Mouse (Mus musculus): Measurements from ENCODE around the gene Hras.

Hras gene

DNA sequence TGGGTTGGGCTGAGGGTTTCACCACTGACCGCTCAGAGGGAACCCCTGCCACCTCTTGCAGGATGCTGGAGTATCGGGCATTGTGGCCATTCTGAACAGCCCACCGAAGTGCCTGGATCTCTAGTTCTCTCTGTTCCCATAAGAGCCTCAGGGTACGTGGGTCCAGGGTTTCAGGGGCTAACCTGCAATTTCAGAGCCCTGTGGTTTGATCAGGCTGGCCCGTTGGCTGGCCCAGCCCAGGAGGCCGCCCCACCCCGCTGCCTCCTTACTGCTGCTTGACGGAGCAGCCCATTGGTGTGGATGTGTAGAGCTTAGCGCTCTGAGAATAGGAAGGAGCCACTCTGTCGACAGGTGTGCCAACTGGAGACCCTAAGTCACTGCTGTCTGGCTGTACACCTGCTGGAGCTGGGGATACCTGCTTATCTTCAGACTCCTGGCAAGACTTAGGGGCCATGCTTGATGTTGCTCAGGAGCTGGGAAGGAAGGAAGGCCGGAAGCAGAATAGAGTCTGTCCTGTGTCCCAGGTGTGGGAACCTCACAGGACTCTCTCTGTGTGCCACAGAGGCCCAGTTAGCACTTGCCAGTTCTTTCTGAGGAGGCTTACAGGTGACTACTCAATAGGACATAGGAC, 19.9 kb upstream of the Hras start, which contains the start of gene Lmntd2:
Gene Lmntd2, minus strand, starts transcription at position 476 of the 631 bp plus-strand sequence.
- no peak for DNase-seq (ENCODE audit: low read depth, low spot score)

DNA sequence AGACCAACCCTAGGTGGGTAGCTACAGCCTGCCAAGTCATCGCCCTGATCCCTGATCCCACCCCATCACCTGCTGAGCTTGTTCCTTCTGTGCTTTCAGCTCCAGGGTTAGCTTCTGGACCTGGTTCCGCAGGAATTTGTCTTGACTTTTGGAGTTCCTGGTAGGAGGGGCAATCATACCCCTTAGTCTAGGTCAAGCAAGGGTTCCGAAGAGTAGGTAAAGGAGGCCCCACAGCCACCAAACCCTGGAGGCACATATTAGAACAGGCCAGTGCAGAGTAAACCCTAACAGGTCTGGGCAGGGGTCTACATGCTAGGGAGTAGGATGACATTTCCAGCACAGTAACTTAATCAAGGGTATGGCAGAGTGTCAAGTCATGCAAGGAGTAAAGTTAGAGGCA, 19.3 kb upstream of the Hras start:
- DNase-seq (ENCODE audit: low read depth, low spot score), result no peak

DNA sequence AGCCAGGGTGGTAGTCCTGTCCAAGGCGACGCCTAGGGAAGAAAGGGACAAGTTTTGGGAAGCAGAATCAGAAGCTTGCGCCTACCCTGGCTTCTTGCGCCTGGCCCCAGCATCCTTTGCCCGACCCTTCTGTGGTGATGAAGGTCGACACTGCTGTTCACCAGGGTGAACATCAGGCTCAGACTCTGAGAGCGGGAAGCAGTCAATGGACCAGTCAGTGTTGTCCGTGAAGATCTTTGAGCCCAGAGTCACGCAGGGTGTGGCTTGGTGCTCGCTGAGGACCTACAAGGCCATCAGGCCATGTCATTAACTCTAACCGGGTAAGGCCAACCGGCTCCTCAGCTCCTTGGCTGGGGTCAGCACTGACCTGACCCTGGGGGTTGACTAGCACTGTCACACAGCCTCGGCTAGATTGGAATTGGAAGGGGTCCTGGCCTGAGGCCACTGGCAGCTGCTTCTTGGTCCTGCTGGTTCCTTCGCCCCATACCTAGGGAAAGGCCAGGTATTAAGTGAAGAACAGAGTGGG, 16.9 kb upstream of the Hras start:
- no peak for DNase-seq (ENCODE audit: low read depth, low spot score)

DNA sequence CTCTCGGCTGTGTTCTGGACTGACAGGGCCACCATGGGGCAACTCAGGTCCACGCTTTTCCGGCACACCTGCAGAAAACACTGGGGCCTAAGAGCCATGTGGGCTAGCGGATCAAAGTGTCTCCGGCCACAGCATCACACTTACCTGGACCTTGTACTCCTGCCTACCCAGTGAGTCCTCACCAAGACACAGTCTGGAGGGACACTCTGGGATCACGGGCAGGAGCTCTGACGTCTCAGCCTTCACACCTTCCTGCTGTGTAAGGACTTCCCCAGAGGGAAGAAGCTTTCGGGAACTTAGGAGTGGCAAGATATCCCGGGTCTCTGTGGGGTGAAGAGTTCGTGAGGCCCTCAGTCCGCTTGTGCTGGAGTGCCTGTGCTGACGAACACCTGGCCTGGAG, 16.3 kb upstream of the Hras start:
- DNase-seq (ENCODE audit: low read depth, low spot score), result no peak

DNA sequence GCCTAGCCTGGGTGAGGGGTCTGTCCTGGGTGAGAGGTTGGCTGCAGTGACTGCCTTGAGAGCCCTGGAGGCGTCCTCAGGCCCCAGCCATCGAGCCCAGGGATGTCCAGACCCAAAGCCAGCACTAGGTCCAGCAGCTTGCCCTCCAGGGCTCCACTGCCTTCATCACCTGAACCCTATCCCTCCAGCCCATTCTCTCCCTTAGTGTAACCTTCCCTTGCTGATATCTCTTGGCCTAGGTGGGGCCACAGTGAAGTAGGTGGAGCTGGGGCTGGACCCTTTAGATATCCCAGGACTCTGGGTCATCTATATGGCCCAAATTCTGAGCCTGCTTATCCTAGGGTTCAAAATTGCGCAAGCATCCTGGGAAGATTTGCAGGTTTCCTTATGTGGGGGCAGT, 15.7 kb upstream of the Hras start:
- DNase-seq (ENCODE audit: low read depth, low spot score), result no peak

DNA sequence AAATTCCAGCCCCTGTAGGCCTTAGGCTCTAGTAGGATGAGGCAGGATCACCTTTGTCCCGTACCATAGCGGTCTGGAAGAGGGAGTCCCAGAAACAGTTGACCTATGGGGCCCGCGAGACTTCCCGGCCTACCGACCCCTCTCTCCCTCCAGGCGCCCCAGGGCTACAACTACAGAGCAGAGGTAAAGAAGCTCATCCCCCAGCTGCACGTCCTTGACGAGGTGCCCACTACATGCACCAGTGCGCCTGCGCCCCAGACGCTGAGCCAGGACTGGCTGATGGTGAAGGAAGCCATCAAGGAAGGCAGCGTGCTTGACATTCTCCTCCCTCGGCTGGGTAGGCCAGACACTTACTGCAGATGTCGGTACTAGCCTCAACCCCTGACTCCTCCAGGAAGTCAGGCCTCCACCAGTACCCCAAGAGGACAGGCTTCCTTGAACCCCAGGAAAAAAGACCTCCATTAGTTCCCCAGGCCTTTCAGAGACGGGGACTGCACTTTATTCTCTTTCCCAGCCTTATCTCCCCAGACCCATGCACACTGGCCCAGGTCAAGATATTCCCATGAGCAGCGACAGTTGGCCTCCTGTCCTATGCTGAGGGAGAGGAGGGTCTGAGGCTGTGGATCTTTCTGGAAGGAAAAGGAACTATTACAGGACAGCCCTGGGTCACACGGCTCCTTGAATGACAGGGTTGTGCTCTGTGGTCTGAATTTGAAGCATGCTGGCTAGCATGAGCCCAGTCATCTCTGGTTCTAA, 12.6 kb upstream of the Hras start:
- no peak for DNase-seq (ENCODE audit: low read depth, low spot score)

DNA sequence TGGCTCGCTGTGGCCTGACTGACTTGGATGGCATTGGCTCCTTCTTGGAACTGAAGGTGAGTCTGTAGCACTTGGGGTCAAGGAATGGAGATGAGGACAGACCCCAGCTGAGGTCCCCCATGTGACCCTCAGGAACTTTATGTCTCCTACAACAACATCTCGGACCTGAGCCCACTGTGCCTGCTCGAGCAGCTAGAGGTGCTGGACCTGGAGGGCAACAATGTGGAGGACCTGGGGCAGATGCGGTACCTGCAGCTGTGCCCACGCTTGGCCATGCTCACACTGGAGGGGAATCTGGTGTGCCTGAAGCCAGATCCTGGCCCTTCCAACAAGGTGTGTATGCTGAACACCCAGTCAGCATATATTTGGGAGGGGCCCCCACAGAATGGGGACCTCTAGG, 11.7 kb upstream of the Hras start:
- no peak for DNase-seq (ENCODE audit: low read depth, low spot score)

DNA sequence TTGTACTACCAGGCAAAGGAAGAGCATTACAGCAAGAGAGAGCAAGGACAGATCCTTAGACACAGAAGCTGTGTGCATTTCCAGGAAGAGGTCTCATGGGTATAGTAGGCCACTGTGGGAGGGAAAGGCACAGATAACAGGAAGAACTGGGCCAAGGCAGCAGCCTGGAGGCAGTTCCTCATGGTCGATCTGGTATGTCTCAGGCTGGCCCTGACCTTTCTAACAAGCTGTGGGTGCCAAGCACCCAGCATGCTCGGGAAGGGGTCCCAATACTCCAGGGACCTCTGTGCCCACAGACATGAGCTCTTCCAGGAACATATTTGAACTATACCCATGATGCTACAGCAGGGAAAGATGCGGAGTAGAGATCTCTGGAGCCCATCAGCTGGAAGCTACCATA, 10.7 kb upstream of the Hras start:
- no peak for DNase-seq (ENCODE audit: low read depth, low spot score)

DNA sequence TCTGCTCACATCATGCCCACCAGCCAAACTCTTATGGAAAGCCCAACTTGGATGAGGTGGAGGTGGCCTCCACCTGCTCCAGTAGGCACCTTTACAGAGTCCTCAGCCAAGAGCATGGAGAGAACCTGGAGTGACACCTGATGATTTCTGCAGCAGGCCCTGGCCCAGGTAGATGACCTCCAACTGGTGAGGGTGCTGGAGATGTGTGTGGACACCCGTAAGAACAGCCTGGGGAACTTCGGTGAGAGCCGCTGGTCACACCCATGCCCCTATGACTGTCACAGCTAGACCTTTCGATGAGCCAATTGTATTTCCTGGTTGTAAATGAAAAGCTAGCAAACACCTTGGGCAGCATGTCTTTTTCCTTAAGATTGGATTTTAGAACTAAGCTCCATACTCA, 4.3 kb upstream of the Hras start:
- DNase-seq (ENCODE audit: low read depth, low spot score), result no peak

DNA sequence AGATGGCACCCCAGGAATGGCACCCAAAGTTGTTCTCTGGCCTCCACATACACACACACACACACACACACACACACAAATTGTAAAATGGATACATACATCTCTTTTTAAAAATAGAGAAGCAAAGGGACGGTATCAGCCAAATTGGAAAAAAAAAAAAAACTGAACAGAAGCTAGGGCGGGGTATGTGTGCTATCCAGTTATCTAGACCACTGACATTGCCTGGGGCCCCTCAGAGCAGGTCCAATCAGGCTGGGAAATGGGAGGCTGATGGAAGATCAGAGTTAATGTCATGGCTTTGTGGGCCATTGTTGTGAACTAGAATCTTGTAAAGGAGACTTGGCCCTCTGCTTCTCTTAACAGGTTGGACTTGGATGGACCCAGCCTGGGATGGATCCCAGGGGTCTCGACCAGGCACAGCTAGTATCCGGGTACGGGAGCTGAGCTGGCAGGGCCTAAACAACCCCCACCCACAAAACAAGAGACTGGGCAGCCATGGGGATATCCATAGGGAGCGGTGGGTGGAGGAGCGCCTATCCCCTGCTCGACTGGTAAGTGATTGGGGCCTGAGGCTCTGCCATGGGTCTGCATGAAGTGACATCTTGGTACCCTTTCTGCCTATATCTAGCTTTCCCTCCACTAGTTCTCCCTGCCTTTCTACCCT, 2.9 kb upstream of the Hras start:
- DNase-seq (ENCODE audit: low read depth, low spot score), result no peak

DNA sequence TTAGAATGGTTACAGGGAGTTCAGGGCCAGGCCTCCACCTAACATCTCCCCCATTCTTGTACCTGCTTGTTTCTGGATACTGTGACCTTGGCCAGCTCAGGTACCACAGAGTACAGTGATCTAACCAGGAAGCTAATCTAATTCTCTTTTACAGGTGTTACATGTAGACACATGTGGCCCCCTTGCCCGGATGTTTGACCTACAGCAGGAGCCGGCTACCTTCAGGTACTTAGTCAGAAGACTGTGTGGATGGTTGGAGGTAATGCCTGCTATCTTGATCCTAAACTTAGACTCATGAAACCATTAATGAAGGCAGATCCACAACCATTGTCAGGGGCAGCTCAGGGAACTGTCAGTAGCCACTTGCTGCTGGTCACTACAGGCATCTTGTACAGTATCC, 1.9 kb upstream of the Hras start:
- DNase-seq (ENCODE audit: low read depth, low spot score), result no peak

DNA sequence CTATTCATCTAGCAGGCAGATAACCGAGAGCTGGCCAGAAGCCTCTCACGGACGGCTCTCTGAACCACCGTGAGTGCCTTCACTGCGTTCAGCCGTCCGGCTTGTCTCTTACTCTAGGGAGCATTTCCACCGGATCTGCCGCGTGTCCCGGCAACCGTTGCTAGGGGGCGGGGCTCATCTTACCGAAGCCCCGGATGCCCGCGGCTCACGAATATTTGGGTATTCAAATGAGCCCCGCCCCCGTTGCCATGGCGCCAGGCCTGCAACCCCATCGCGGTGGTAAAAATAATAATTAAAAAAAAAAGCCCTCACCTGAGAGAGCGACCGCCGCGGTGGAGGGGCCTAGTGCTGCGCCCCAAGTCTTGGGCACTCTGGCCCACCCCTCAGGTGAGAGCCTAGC, 1.0 kb upstream of the Hras start:
- peak; percentile 94 for DNase-seq (ENCODE audit: low read depth, low spot score)

DNA sequence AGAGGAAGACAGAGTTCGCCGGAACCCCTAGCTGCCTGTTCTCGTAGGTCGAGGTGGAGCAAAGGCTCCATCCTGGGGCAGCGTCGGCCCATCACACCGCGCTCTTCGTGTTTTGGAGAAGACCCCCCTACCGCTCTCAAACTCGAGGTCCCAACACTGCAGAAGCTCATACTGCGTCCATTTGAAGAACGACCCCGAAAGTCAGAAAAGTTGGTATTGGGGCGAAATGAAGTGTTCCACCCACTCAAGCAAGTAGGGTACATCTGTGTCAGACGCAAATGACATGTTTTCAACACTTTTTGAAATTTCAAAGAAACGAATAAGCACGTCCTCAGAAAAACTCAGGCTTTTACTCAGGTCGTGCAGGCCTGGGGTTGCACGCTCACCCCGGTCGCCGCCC, 604 bp upstream of the Hras start:
- no peak for DNase-seq (ENCODE audit: low read depth, low spot score)

DNA sequence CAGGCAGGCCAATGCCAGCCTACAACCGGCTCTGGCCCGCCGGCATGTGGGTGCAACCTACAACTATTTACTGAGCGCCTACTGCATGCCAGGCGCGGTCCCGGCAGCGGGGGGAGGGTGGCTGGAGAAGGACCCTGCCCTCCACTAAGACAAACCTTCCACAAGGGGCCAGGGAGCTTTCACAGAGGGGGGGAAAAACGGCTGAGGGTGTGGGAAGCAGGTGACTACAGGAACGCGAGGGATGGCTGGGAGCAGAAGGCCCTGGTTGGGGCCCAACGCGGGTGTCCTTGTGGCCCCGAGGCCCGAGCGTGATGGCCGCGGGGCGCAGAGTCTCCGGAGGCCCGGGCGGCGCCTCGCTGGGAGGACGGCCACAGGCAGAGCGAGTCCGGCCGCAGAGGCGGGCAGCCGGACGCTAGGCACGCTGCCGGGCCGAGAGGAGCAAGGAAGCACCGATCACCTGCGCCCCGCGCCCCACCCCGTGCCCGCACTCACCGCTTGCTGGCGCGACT, 403 bp downstream of the Hras start:
- peak; percentile 39 for DNase-seq (ENCODE audit: low read depth, low spot score)

DNA sequence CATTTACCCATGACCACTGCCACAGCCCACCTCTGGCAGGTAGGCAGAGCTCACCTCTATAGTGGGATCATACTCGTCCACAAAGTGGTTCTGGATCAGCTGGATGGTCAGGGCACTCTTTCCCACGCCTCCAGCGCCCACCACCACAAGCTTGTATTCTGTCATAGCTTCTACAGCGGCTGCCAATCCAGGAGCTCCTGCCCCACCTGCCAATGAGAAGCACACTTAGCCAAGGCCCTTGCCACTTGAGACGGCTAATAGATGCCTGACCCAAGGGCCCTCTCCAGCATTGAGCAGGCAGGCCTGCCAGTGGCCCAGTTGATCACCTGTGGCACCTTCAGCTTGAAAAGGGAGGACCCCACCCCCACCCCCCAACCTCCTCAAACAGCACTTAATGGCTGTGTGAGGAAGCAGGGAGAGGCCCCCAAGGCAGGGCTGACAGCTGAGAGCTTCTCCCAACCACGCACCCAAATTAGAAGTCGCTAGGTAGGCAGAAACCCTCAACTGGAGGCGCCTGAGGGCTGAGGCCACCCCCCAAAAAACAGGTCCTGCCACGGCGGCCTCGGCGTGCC, 943 bp downstream of the Hras start:
- no peak for DNase-seq (ENCODE audit: low read depth, low spot score)

DNA sequence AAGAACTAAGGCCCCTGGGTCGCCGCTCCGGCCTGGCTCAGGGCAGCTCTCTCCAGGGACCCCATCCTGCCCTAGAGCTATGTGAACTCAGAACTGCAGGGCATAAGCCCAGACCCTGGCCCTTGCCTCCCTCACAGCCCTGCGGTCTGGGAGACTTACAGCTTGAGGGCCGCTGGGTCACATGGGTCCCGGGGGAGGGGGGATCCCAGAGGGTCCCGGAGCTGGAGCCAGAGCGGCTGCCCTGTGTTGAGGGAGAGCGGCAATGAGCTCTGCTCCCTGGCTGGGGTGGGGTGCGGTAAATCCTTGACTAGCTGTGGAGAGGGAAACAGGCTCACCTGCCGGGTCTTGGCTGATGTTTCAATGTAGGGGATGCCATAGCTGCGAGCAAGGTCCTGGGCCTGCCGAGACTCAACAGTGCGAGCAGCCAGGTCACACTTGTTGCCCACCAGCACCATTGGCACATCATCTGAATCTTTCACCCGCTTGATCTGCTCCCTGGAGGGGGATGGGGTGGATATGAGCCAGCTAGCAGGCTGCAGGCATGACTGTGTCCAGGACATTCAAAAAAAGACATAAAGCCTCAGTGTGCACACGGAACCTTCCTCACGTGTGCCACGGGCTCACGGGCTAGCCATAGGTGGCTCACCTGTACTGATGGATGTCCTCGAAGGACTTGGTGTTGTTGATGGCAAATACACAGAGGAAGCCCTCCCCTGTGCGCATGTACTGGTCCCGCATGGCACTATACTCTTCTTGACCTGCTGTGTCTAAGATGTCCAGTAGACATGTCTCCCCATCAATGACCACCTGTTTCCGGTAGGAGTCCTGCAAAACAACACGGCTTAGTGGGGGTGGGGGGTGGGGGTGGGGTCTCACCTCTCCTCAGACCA, 1.8 kb downstream of the Hras start:
- no peak for DNase-seq (ENCODE audit: low read depth, low spot score)

DNA sequence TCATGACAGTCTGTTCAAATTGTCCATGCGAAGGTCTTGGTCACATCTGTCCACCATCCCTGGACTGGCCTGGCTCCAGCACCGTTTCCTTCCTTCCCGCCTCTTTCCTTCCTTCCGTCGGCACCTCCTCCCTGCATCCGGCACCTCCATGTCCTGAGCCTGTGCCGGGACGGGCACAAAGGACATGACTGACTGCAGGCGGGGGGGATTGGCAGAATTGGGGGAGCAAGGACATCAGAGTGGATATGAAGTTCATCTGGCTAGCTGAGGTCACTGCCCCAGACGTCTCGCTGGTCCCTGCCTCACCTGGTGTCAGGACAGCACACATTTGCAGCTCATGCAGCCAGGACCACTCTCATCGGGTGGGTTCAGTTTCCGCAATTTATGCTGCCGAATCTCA, 2.8 kb downstream of the Hras start:
- DNase-seq (ENCODE audit: low read depth, low spot score), result no peak

DNA sequence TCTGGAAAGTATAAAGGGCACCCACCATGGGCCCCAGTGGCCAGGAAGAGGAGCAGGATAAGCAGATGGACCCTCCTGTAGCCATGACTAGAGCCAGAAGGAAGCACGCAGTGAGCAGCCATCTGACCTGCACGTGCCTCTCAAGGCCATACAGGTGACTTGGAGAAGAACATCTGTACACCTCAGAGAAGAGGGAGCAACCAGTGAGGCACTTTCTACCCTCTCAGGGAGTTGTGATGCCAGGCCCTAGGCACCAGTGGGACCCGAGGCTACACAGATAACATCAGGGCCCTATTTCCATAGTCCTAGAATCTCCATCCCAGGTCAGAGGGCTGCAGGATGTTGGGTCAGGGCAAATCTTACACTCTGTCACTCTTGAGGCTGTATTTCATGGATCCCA, 3.6 kb downstream of the Hras start:
- no peak for DNase-seq (ENCODE audit: low read depth, low spot score)

DNA sequence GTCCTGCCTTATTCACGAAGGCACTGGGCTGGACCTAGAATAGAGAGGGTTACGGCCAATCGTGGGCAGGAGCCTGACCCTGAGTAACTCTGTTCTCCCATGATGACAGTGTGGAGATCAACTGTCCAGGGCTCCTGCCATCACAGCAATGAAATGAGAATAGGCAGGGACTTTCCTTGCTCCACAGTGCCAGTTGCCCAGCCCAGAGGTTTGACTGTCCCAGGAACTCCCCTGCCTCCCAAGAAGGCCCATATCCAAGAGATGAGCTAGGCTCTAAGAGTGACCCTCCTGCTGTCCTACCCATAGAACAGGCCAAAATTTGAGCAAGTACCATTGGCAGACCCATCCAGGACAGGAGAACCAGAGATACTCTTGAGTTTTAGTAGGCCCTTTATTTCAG, 5.1 kb downstream of the Hras start:
- no peak for DNase-seq (ENCODE audit: low read depth, low spot score)

DNA sequence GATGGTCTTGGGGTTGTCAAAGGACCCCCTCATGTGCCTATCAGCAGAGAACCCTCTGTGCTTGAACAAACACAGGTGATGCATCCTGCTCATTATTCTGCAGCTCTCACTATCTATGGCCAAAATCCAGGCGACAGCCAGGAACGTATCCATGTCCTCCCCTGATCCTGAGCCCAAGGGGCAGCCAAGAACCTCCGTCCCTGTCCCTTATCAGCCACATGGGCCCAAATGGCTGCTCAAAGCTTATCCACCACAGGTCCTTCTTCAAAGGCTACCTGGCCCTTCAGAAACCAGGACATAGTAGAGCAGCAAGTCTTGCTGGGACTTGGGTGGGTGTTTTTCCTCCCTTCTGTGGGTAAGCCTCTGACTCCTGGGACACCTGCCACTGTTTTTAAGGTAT, 5.6 kb downstream of the Hras start:
- no peak for DNase-seq (ENCODE audit: low read depth, low spot score)

DNA sequence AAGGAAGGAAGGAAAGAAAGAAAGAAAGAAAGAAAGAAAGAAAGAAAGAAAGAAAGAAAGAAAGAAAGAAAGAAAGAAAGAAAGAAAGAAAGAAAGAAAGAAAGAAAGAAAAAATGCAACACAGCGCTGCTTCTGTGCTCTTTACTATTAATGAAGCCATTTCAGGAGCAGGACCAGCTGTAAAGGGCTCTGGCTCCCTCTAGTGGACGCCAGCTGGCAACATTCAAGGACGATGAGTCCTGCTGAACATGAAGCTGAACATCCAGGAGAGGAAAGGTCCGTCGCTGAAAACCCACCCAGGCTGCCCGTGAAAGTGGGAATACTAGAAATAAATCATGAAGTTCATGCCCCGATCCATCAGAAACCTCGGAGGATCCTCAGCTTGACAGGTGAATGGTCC, 17.6 kb downstream of the Hras start:
- peak; percentile 93 for DNase-seq (ENCODE audit: low read depth, low spot score)
